Mouse (Mus musculus): ENCODE measurements around the gene Mt4. TPM values are rescaled to one million over a fixed set of nuclear protein-coding genes. Genes with fewer than 3 reads are reported as not detected.

The Mt4 gene
- polyA plus RNA-seq, 1 experiment: not detected

DNA sequence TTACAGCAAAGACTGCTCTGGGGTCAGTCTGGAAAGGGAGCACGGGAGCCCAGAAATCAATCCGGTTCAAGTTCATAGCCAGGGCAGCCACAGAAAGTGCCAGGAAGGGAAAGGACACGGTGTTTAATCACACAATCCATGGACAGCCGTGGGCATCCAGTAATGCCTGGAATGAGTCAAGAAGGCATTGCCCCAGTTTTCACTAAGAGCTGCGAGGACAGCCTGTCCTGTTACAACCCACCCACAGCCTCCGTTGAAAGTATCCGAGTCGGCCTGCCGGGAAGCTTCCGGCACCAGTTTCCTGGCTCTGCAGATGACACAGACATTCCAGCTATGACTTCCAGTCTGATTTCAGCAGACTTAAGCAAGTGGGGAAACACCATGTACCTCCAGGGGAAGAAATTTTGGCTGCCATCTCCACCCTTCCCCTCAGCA lies 34.3 kb downstream of the Mt4 start:
- no peak for TF ChIP-seq GATA1 (IDR thresholded peaks at IDR 0.05; ENCODE audit: low read length)

DNA sequence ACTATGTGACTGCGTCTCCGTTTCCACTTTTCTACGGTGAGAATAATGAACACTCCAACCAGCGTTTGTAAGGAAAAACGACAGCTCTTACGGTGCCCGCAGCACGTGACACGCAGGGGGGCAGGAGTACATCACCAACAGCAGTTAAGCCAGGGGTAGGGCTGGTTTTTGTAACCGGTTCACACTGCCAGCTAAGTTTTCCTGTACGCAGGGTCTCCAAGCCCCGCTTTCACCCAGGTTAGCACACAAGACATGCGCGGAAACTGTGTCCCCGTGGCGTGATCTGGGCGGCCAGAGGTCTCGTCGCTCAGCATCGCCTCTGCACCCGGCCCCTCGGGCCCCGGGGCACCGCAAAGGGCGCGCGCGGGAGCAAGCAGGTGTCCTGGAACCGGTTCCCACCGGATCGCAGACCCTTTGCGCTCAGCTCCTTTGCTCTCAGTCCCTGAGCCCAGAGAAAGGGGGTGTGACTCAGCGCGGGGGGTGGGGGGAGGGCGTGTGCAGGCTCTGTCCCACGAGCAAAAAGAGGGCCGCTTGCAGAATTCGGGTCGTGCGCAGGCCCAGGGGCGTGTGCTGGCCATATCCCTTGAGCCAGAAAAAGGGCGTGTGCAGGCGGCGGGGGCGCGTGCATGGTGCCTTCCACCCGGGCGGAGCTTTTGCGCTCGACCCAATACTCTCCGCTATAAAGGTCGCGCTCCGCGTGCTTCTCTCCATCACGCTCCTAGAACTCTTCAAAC lies 35.2 kb downstream of the Mt4 start, which contains the start of gene Mt2:
TSS of gene Mt2 (plus strand) at position 590 of the 734 bp plus-strand sequence.
- TF ChIP-seq GATA1 (IDR thresholded peaks at IDR 0.05; ENCODE audit: low read length): no peak

DNA sequence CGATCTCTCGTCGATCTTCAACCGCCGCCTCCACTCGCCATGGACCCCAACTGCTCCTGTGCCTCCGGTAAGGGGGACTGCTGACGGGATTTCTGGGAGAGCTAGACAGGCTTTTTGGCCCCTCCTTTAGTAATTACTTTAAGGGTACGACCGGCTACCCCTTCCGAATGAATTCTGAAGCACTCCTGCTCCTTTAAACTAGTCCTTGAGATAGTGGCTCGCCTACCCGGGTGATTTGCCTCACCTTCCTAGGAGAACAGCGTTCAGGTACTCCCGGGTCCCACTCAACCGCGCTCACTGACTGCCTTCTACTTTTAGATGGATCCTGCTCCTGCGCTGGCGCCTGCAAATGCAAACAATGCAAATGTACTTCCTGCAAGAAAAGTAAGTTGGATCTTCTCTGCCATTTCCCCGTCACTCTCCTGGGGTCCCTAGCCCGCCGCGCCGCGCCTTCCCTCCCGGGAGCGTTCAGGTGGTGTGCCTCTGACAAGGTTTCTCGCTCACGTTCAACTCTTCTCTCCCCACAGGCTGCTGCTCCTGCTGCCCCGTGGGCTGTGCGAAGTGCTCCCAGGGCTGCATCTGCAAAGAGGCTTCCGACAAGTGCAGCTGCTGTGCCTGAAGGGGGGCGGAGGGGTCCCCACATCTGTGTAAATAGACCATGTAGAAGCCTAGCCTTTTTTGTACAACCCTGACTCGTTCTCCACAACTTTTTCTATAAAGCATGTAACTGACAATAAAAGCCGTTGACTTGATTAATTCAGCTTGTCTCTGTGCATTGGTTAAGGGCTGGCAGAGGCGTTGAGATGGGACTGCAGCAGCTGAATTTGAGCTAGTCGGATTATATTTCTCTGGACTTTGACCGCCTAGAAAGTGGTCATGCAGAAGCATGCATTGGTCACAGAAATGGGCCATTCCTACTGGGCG lies 36.1 kb downstream of the Mt4 start:
- no peak for TF ChIP-seq GATA1 (IDR thresholded peaks at IDR 0.05; ENCODE audit: low read length)

DNA sequence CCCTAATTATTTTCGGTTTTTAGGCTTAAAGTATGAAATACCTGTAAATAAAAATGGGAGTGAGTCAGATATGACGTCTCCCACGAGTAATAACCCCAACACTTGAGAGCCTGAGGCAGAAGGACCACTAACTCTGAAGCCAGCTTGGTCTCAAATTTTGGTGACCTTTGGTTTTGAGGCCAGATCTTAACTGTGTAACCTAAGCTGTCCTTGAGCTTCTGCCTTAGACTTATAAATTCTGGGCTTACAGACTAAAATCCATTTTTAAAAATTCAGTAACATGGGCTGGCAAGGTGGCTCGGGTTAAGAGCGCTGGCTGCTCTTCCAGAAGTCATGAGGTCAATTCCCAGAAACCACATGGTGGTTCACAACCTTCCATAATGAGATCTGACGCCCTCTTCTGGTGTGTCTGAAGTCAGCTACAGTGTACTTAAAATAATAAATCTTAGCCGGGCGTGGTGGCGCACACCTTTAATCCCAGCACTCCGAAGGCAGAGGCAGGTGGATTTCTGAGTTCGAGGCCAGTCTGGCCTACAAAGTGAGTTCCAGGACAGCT lies 36.9 kb downstream of the Mt4 start:
- no peak for TF ChIP-seq GATA1 (IDR thresholded peaks at IDR 0.05; ENCODE audit: low read length)

DNA sequence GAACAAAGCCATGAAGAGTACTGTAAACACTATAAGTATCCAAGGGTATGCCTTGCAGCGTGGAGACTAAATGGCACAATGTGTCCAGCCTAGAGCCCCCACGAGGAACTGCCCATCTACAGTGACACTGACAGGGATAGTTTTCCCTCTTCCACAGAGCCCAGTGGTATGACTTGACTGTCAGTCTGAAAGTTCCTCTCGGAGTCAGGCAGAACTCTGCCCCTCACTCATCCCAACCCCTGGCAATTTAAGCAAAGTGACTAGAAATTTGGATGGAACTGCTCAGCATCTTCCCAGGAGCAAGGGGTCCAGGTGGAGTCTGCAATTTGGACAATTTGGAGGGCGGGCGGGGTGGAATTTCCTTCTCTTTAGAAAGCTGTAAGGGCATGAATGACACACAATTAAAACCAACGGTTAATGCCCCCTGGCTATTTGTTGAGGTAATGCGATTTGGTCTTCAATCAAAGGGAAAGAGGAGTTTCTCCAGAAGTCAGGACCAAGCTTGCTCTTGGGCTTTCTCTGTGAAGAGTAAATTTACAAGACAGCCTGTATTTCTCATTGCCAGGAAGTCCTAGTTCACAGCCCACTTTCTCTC lies 37.7 kb downstream of the Mt4 start:
- no peak for TF ChIP-seq GATA1 (IDR thresholded peaks at IDR 0.05; ENCODE audit: low read length)

DNA sequence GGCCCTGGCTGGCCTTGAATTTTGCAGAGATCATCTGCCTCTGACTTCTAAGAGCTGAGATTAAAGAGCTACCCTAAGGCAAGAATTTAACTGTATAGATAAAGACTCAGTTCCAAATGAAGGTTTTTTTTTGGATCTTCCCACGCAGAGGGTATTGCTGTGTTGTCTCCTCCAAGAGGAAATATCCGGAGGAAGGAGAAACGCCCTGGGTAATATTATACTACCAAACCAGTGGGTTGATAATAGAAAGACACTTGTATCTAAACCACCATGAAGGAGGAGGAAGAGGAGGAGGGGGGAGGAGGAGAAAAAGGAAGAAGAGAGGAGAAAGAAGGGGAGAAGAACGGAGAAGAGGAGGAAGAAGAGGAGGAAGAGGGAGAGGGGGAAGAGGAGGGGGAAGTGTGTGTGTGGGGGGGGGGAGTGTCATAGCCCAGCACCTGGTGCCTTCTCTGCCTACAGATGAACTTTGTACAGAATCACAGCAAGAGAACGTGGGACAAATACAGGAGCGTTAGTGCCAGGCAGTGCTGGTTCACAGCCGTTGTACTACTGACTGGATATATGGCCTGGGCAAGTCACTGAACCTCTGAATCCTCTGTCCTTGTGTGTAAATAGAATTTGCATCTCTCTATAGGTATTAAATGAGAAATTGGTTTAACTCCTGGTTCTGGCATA lies 40.9 kb downstream of the Mt4 start:
- no peak for TF ChIP-seq GATA1 (IDR thresholded peaks at IDR 0.05; ENCODE audit: low read length)

DNA sequence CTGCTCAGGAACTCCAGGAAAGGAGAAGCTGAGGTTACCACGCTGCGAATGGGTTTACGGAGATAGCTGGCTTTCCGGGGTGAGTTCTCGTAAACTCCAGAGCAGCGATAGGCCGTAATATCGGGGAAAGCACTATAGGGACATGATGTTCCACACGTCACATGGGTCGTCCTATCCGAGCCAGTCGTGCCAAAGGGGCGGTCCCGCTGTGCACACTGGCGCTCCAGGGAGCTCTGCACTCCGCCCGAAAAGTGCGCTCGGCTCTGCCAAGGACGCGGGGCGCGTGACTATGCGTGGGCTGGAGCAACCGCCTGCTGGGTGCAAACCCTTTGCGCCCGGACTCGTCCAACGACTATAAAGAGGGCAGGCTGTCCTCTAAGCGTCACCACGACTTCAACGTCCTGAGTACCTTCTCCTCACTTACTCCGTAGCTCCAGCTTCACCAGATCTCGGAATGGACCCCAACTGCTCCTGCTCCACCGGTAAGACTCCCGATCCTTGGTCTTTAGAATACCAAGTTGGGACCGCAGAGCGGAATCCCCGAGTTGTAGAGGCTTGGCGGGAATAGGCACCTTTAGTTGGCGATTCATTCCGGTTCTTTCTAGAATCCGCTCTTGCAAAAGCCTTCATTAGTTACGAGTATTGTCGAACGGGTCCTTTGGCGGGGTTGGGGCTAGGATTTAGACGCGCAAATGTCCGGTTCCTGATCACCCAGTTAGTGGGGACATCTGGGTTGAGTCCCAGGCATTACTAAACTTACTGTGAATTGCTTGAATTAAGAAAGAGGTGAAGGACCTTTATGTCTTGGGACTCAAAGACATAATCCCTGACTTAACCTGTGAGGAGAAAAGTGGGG lies 42.1 kb downstream of the Mt4 start, which contains the start of gene Mt1:
TSS of gene Mt1 (plus strand) at position 226 of the 856 bp plus-strand sequence.
- TF ChIP-seq GATA1 (IDR thresholded peaks at IDR 0.05; ENCODE audit: low read length): peak; percentile 57

DNA sequence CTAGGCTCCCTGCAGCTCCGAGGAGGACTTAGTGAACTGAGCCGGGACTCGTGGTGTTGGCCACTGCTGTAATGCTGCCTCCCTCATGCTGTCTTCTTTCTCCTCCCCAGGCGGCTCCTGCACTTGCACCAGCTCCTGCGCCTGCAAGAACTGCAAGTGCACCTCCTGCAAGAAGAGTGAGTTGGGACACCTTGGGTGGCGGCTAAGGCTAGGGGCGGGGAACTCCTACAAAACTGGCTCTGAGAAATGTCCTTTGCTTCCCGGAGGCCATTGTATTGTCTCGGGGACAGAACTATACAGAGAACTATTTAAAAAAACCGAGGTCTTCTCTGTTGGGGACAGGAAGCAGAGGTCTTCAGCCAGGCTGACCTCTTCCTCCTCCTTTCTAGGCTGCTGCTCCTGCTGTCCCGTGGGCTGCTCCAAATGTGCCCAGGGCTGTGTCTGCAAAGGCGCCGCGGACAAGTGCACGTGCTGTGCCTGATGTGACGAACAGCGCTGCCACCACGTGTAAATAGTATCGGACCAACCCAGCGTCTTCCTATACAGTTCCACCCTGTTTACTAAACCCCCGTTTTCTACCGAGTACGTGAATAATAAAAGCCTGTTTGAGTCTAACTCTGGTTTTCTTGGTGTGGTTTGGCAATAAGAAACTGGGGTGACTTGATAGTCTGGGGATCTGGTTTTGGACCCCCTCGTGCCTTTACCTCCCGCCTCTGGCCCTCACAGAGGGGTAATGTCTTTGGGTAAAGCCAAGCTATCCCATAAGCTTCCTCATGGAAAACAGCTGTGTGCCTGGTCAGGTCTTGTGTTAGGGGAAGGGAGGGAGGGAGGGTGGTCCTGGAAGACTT lies 42.9 kb downstream of the Mt4 start:
- TF ChIP-seq GATA1 (IDR thresholded peaks at IDR 0.05; ENCODE audit: low read length): no peak

DNA sequence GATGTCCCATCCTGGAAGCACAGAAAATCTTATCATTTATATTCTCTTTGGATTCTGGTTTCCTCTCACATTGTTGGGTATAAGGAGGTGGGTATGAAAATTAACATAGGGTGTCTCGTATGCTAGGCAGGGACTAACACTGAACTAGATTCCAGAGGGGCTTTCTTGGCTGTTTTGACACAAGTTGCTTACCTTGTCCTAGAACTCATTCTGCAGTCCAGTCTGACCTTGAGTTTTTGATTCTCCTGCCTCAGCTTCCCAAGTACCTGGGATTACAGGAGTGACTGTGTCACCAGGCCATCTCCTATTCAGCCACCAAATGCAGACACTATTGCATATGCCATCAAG lies 43.5 kb downstream of the Mt4 start:
- no peak for TF ChIP-seq GATA1 (IDR thresholded peaks at IDR 0.05; ENCODE audit: low read length)

DNA sequence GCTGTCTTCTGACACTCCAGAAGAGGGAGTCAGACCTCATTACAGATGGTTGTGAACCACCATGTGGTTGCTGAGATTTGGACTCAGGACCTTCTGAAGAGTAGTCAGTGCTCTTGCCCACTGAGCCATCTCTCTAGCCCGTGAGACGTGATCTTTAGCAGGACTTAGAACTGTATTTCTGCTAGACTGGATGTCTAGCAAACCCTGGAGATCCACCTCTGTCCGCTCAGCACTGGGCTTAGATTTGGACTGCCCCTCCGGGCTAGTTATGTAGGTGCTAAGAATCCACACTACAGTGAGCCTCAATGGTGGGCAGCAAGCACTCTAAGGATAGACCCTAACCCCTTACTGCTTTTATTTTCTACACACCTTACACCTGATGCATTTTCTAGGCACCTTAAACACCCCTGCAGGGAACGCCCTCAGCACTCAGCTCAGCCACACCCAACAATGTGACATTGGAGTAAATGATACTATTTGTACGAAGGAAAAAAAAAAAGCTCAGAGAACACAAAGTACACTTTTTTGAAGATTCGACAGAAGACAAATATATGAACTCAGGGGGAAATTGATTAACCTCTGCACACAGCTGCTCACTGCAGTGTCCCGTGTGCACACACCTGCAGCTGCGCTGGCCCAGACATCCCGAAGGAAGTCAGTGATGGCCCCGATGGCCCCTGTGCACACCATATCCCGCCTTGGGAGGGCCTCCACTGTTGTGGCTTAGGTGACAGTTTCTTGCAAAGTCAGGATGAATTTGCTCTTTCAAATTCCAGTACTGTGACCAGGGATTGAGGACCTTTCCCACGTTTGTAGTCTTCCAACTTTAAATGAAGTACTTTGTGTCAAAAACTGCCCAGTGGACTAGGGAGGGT lies 45.3 kb downstream of the Mt4 start:
- no peak for TF ChIP-seq GATA1 (IDR thresholded peaks at IDR 0.05; ENCODE audit: low read length)

DNA sequence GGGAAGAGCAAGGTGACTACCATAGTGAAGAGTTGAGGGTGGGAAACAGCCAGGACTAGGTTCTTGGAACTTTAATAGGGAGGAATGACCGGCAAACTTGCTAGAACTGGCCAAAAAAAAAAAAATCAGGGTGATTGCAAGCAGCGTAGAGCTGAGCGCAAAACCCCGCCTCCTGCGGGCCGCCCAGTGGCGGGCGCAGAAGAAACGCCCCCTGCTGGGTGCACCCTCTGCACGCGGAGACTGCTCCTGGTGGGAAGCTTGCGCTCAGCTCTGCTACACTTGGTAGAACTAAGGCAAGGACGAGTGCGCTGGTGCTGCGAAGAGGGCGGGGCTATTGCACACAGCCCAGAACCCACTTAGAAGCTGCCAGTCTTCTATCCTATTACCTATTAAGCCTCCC lies 46.1 kb downstream of the Mt4 start:
- TF ChIP-seq GATA1 (IDR thresholded peaks at IDR 0.05; ENCODE audit: low read length): no peak

DNA sequence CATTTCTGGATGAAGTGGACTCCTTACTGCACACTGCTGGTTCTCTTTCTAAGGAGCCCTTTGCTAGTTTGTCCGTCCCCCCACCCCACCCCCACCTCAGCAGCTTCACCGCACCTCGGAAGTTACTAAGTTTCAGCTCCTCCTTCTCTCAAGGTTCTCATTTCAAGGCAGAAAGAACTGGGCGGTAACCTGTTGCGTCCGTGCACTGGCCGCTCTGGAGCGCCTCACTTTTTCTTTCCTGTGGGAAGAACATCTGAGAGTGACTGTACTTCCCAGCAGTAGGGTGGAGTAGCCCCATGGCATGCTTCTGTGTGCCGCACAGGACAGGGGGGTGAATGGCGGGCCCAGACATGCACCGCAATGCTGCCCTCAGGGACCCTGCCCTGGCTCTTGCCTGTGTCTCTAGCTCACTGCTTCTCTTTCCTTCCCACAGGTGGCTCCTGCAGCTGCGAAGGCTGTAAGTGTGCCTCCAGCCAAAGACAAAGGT lies 47.4 kb downstream of the Mt4 start:
- no peak for TF ChIP-seq GATA1 (IDR thresholded peaks at IDR 0.05; ENCODE audit: low read length)

Measured in G1E-ER4 (cell line).